Mouse (Mus musculus) heart, embryonic 16.5 days (tissue): ENCODE measurements around the gene Samhd1. TPM values are rescaled to one million over a fixed set of nuclear protein-coding genes. Genes with fewer than 3 reads are reported as not detected.

Experiments
- ATAC-seq: fragments of 200-750 bp; cut with Nextera tagmentation; replicated peaks from 2 replicates; pipeline ENCODE4 v1.8.0; 2017; ENCODE audit warnings: moderate number of reproducible peaks; ENCODE audit not compliant: insufficient read depth, low FRiP score; ENCODE audit errors: extremely low read depth
- H3K27ac ChIP-seq: fragments of 300-500 bp; sonication (generic); 2 replicates; pipeline ENCODE4 v1.5.1; 2014; ENCODE audit warnings: mild to moderate bottlenecking, low read length, control low read depth, moderate library complexity
- H3K27me3 ChIP-seq: fragments of 300-500 bp; sonication (generic); 2 replicates; pipeline ENCODE4 v1.6.1; 2014; ENCODE audit warnings: low read length, mixed read lengths; ENCODE audit not compliant: control insufficient read depth, insufficient read depth
- H3K36me3 ChIP-seq: fragments of 300-500 bp; sonication (generic); 2 replicates; pipeline ENCODE4 v1.6.1; 2014; ENCODE audit not compliant: control insufficient read depth, insufficient read depth
- H3K4me1 ChIP-seq: fragments of 300-500 bp; sonication (generic); 2 replicates; pipeline ENCODE4 v1.6.1; 2014; ENCODE audit warnings: low read length, mixed read lengths; ENCODE audit not compliant: control insufficient read depth, insufficient read depth
- H3K4me2 ChIP-seq: fragments of 300-500 bp; sonication (generic); 2 replicates; pipeline ENCODE4 v1.6.1; 2014; ENCODE audit warnings: low read depth, mild to moderate bottlenecking, control low read depth, low read length
- H3K4me3 ChIP-seq: fragments of 300-500 bp; sonication (generic); 2 replicates; pipeline ENCODE4 v1.5.1; 2014; ENCODE audit warnings: mild to moderate bottlenecking, control low read depth, low read length
- H3K9ac ChIP-seq: fragments of 300-500 bp; sonication (generic); 2 replicates; pipeline ENCODE4 v1.6.1; 2014; ENCODE audit warnings: low read length, control low read depth
- H3K9me3 ChIP-seq: fragments of 300-500 bp; sonication (generic); replicated peaks from 2 replicates; pipeline ENCODE4 v1.6.1; 2016; ENCODE audit warnings: low read length; ENCODE audit not compliant: control insufficient read depth
- WGBS: fragments of 180-500 bp; shearing (Covaris S2); extraction: QIAGEN DNeasy Blood & Tissue Kit; methylation state at CpG from one replicate; pipeline ENCODE4 v1.1.7; 2014; 5-methylcytosine and 5-hydroxymethylcytosine counted together
- polyA plus RNA-seq: library from polyadenylated mRNA; unstranded; fragments of >200 nt; fragmentation: Nextera tagmentation; extraction: Ambion mirVana; gene quantifications from 2 replicates; pipeline ENCODE4 v1.2.1, GENCODE M21; 2015

Gene Samhd1
- polyA plus RNA-seq, 1 experiment from 2014 or later, result 17.0 TPM

GRCm38 (mm10) chr2:157099532-157100318, 35.3 kb downstream of the Samhd1 start:
- Histone ChIP-seq H3K36me3 (peaks cover 8% of the 10 kb centered on the region), H3K4me2 (no peak overlapping the region), H3K9me3 (no peaks in the 10 kb centered on the region), H3K4me1 (peaks cover 3% of the 10 kb centered on the region; the same call in 1 of the 2 replicates), H3K27ac (no peak overlapping the region), H3K9ac (no peak overlapping the region), H3K27me3 (no peaks in the 10 kb centered on the region), H3K4me3 (no peak overlapping the region)
- WGBS, result 53% methylated on average over 12 of the region's 12 CpGs
- no peak for ATAC-seq

GRCm38 (mm10) chr2:157095005-157095755, 39.9 kb downstream of the Samhd1 start:
- no peak overlapping the region for H3K4me2 ChIP-seq
- no peak; the same call in 1 of the 2 replicates for ATAC-seq
- H3K9me3 ChIP-seq, result no peaks in the 10 kb centered on the region

DNA sequence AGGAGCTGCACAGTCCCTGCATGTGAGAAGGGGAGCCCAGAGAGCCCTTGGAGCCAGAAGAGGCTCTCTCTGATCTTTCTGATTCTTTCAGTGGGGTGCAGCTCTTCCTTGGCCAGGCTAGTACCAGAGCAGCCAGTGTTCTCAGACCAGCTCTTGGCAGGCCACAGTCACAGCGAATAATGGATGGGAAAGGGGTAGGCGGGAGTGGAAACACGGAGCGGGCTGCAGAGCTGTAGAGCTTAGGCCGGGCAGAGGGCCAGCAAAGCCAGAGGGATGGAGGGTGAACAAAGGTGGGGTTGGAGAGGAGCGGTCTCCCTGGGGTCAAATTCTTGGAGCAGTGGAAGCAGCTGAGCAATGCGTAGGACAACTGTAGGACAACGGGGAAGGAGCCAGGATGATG, 43.0 kb downstream of the Samhd1 start:
- ATAC-seq, result peak; percentile 69
- Histone ChIP-seq H3K27me3 (no peaks in the 10 kb centered on the region; the same call in 1 of the 2 replicates), H3K9me3 (no peaks in the 10 kb centered on the region), H3K4me2 (peak overlapping the region; percentile 16; the same call in 1 of the 2 replicates), H3K36me3 (no peaks in the 10 kb centered on the region), H3K4me3 (no peak overlapping the region), H3K27ac (no peak overlapping the region), H3K9ac (peak overlapping the region; percentile 22; the same call in 1 of the 2 replicates), H3K4me1 (peaks cover 13% of the 10 kb centered on the region)
- 27% methylated on average over 8 of the region's 8 CpGs for WGBS

More at GRCm38 (mm10) chr2:157095005-157095755, 39.9 kb downstream of the Samhd1 start:
- Histone ChIP-seq H3K27me3 (no peaks in the 10 kb centered on the region), H3K27ac (no peak overlapping the region), H3K9ac (no peak overlapping the region), H3K4me1 (peaks cover 13% of the 10 kb centered on the region), H3K4me3 (no peak overlapping the region), H3K36me3 (no peaks in the 10 kb centered on the region)
- WGBS, result 61% methylated on average over 9 of the region's 9 CpGs

GRCm38 (mm10) chr2:157087536-157088317, 47.3 kb downstream of the Samhd1 start:
- Histone ChIP-seq H3K9me3 (no peaks in the 10 kb centered on the region), H3K4me3 (no peak overlapping the region), H3K36me3 (no peaks in the 10 kb centered on the region), H3K27me3 (no peaks in the 10 kb centered on the region; the same call in 1 of the 2 replicates), H3K4me1 (peaks cover 13% of the 10 kb centered on the region), H3K9ac (no peak overlapping the region), H3K27ac (no peak overlapping the region), H3K4me2 (no peak overlapping the region)
- WGBS, result 77% methylated on average over 14 of the region's 14 CpGs
- no peak for ATAC-seq

DNA sequence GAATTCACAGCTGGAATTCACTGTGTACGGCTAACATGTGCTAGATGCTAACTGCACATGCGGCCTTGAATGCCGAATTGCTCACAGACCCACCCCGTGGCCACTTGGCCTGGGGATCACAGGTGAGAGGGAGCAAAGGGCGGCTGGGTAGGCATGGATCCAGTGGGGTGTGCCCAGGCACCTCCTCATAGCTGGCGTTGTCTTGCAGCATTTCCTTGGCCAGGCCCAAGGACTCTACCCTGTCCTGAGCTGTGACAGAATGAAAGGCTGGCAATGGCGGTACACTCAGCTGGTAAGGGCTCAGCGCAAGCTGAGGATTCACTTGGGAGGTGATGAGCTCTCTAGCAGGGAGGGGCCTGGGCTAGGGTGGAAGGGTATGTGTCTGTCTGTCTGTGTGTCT, 48.3 kb downstream of the Samhd1 start, which contains the start of gene Tldc2:
TSS of gene Tldc2 (plus strand) at position 260 of the 400 bp plus-strand sequence.
- no peak within 1 kb of the TSS for H3K4me3 ChIP-seq
- ATAC-seq, result no peak
- no peaks in the 10 kb centered on the region; the same call in 1 of the 2 replicates for H3K27me3 ChIP-seq
- H3K9ac ChIP-seq, result no peak within 1 kb of the TSS
- no peaks in the 10 kb centered on the region for H3K9me3 ChIP-seq
- H3K4me2 ChIP-seq, result no peak within 1 kb of the TSS
- peaks cover 11% of the 10 kb centered on the region for H3K4me1 ChIP-seq
- H3K27ac ChIP-seq, result no peak within 1 kb of the TSS
- 89% methylated on average over 8 of the region's 8 CpGs for WGBS
- H3K36me3 ChIP-seq, result no peaks in the 10 kb centered on the region

GRCm38 (mm10) chr2:157084831-157085585, 50.1 kb downstream of the Samhd1 start:
- Histone ChIP-seq H3K4me2 (no peak overlapping the region), H3K4me3 (no peak overlapping the region), H3K36me3 (no peaks in the 10 kb centered on the region), H3K27me3 (no peaks in the 10 kb centered on the region; the same call in 1 of the 2 replicates), H3K9me3 (no peaks in the 10 kb centered on the region), H3K4me1 (peaks cover 7% of the 10 kb centered on the region; the same call in 1 of the 2 replicates), H3K9ac (no peak overlapping the region), H3K27ac (no peak overlapping the region)
- ATAC-seq, result 0 out of 2 replicates have a peak, but pooled peaks have one; percentile 28
- WGBS, result 75% methylated on average over 7 of the region's 7 CpGs

- H3K4me3 ChIP-seq, result no peak overlapping the region
- H3K27ac ChIP-seq, result no peak overlapping the region
- ATAC-seq, result no peak
- no peaks in the 10 kb centered on the region for H3K27me3 ChIP-seq
- peaks cover 10% of the 10 kb centered on the region for H3K4me1 ChIP-seq
- no peaks in the 10 kb centered on the region for H3K36me3 ChIP-seq
- 24% methylated on average over 7 of the region's 7 CpGs for WGBS
- H3K9ac ChIP-seq, result no peak overlapping the region
- no peaks in the 10 kb centered on the region for H3K9me3 ChIP-seq
- no peak overlapping the region for H3K4me2 ChIP-seq
Observed at GRCm38 (mm10) chr2:157081960-157082359, 53.1 kb downstream of the Samhd1 start.

DNA sequence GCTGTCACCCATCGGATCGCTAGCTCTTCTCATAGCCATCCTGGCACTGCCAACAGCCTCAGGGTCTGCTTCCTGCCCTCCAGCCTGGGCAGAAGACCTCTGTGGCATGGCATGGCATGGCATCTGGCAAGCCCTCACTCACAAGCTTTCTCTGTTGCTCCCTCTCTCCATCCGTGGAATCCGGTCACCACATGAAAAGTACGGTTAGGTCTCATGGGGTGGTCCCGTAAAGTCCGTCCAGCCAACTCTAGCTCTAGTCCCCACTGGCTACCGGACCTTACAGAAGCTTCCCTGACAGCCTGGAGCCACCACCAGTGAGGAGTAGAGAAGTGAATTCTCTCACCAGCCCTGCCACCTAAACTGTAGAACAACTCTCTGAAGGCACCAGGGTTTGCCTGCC, 53.7 kb downstream of the Samhd1 start:
- Histone ChIP-seq H3K4me3 (no peak overlapping the region), H3K9me3 (no peaks in the 10 kb centered on the region), H3K4me2 (no peak overlapping the region), H3K27me3 (no peaks in the 10 kb centered on the region), H3K4me1 (peaks cover 16% of the 10 kb centered on the region), H3K9ac (no peak overlapping the region), H3K27ac (no peak overlapping the region), H3K36me3 (no peaks in the 10 kb centered on the region)
- no peak for ATAC-seq
- WGBS, result 91% methylated on average over 8 of the region's 8 CpGs
